Mouse (Mus musculus): ENCODE results near the gene Nrros.

DNA sequence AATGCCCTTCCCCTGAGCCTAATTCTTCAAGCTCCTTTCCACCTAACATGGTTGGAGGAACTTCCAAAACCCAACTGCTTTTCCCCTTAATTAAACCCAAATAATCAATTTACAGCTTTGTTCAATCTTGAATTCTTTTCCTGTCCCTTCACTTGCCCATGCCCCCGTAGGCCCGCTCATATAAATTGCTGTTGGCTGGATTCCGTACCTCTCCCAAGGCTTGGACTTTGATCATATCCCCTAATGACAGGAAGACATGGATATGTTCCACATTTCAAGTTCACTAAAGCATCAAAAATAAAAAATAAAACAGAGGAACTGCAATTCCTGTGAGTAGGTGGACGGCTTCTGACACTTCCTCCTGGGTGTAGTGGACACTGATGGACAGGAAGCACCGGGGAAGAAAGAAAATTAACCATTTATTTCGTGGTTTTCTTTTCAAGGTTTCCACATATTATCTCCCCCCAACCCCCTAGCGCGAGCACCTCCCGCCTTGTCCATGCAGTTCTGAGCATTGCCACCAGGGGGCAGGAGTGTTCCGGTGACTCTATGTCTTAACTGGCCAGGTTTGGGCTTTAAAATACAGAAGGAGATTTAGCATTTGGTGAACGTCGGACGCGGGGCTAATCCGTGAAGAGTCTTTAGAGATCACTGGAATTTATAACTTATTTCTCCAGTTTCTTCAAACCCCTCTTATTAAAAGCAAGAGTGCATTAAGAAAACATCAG is 50.3 kb downstream of the Nrros start:
- TF ChIP-seq CTCF (IDR thresholded peaks at IDR 0.05; ENCODE audit: low read depth, low read length) (peak; percentile 91), POLR2A (IDR thresholded peaks at IDR 0.05; ENCODE audit: extremely low read depth, insufficient read depth, low read length) (no peak)
